Mouse (Mus musculus): ENCODE measurements at regions not wholly inside any gene's neighbourhood (a gene's known extent, or its start where the extent isn't known, plus 50 kb on each side); places are given as distances from the start of the nearest gene placed in this dataset.
A peak's percentile ranks its signal among the peaks of the same experiment; 100 is the strongest.
"Not testable (repeated sequence)": the region's sequence is repeated elsewhere in the genome, so short reads cannot be mapped to it uniquely, and the experiment has no call there.

GRCm38 (mm10) chr13:113448378-113448777 lies 155.4 kb downstream of the BC067074 start:
- Histone ChIP-seq H3K4me1 (ENCODE audit: control insufficient read depth in 1 of 2, insufficient read depth in 2 of 2) (no peaks in the 10 kb centered on the region), H3K4me2 (ENCODE audit: insufficient read depth, low read depth, poor library complexity, severe bottlenecking) (no peak overlapping the region), H3K4me3 (replicated peaks in 1 of 3; ENCODE audit: low read depth in 2 of 3, low read length in 2 of 3, poor library complexity in 1 of 3) (no peak overlapping the region), H3K9me3 (replicated peaks; ENCODE audit: low read length) (no peaks in the 10 kb centered on the region), H3K27ac (ENCODE audit: insufficient read depth, low read depth) (no peak overlapping the region), H3K36me3 (replicated peaks in 1 of 2; ENCODE audit: control insufficient read depth in 1 of 2, insufficient read depth in 1 of 2, low read length in 1 of 2) (no peaks in the 10 kb centered on the region), H3K79me2 (replicated peaks; ENCODE audit: control insufficient read depth, extremely low read depth, insufficient read depth, poor library complexity, severe bottlenecking) (no peaks in the 10 kb centered on the region), H3K9ac (ENCODE audit: insufficient read depth, low read depth) (no peak overlapping the region), H3K27me3 (replicated peaks) (no peaks in the 10 kb centered on the region)
- TF ChIP-seq ELF1 (IDR thresholded peaks at IDR 0.05; ENCODE audit: low read depth, low read length) (peak; percentile 43; the same call in 1 of the 2 replicates), POLR2A (IDR thresholded peaks at IDR 0.05; ENCODE audit: low read depth, low read length) (no peak), CTCF (conservative IDR thresholded peaks at IDR 0.05 in 1 of 2, IDR thresholded peaks at IDR 0.05 in 1 of 2; ENCODE audit: low read depth in 2 of 2, low read length in 2 of 2) (no peak), ZNF384 (IDR thresholded peaks at IDR 0.05; ENCODE audit: low read depth, low read length) (peak; percentile 90), ETS1 (conservative IDR thresholded peaks at IDR 0.05; ENCODE audit: low read depth, low read length) (no peak), KAT2A (IDR thresholded peaks at IDR 0.05; ENCODE audit: insufficient replicate concordance, low read length) (no peak), JUND (conservative IDR thresholded peaks at IDR 0.05; ENCODE audit: low read depth, low read length) (no peak)
- in situ Hi-C loops (cut with MboI; ENCODE audit: low pct_ligation_motif_present, low pct_unique_long_range_greater_than_20kb, low sequenced_read_pairs): no loop called here
- DNase-seq (ENCODE audit: extremely low read depth): peak; percentile 10
- dilution Hi-C loops (cut with MboI; ENCODE audit: extremely low pct_ligation_motif_present, extremely low pct_unique_long_range_greater_than_20kb, low sequenced_read_pairs): no loop called here

- dilution Hi-C loops (cut with MboI; ENCODE audit: extremely low pct_ligation_motif_present, extremely low pct_unique_long_range_greater_than_20kb, low sequenced_read_pairs) (no loop called here), in situ Hi-C loops (cut with MboI; ENCODE audit: low pct_ligation_motif_present, low pct_unique_long_range_greater_than_20kb, low sequenced_read_pairs) (no loop called here)
Measured at GRCm38 (mm10) chr13:113446226-113446625, 153.3 kb downstream of the BC067074 start.

GRCm38 (mm10) chr13:113444481-113444880 lies 151.5 kb downstream of the BC067074 start:
- H3K27me3 ChIP-seq (replicated peaks); in situ Hi-C loops (cut with MboI; ENCODE audit: low pct_ligation_motif_present, low pct_unique_long_range_greater_than_20kb, low sequenced_read_pairs); H3K9me3 ChIP-seq (replicated peaks; ENCODE audit: low read length); dilution Hi-C loops (cut with MboI; ENCODE audit: extremely low pct_ligation_motif_present, extremely low pct_unique_long_range_greater_than_20kb, low sequenced_read_pairs); H3K27ac ChIP-seq (ENCODE audit: insufficient read depth, low read depth); DNase-seq (ENCODE audit: extremely low read depth); H3K4me3 ChIP-seq (replicated peaks in 1 of 3; ENCODE audit: low read depth in 2 of 3, low read length in 2 of 3, poor library complexity in 1 of 3); H3K9ac ChIP-seq (ENCODE audit: insufficient read depth, low read depth); H3K4me2 ChIP-seq (ENCODE audit: insufficient read depth, low read depth, poor library complexity, severe bottlenecking); H3K36me3 ChIP-seq (replicated peaks in 1 of 2; ENCODE audit: control insufficient read depth in 1 of 2, insufficient read depth in 1 of 2, low read length in 1 of 2); H3K79me2 ChIP-seq (replicated peaks; ENCODE audit: control insufficient read depth, extremely low read depth, insufficient read depth, poor library complexity, severe bottlenecking); H3K4me1 ChIP-seq (ENCODE audit: control insufficient read depth in 1 of 2, insufficient read depth in 2 of 2): not testable (repeated sequence)

More at GRCm38 (mm10) chr13:113446226-113446625, 153.3 kb downstream of the BC067074 start:
- Histone ChIP-seq H3K4me1 (ENCODE audit: control insufficient read depth in 1 of 2, insufficient read depth in 2 of 2) (peaks cover 0 to 4% of the 10 kb centered on the region in 2 experiments; a peak in 1 of 4 replicates), H3K27ac (ENCODE audit: insufficient read depth, low read depth) (no peak overlapping the region), H3K9me3 (replicated peaks; ENCODE audit: low read length) (no peaks in the 10 kb centered on the region), H3K4me3 (replicated peaks in 1 of 3; ENCODE audit: low read depth in 2 of 3, low read length in 2 of 3, poor library complexity in 1 of 3) (no peak overlapping the region), H3K79me2 (replicated peaks; ENCODE audit: control insufficient read depth, extremely low read depth, insufficient read depth, poor library complexity, severe bottlenecking) (no peaks in the 10 kb centered on the region), H3K4me2 (ENCODE audit: insufficient read depth, low read depth, poor library complexity, severe bottlenecking) (no peak overlapping the region), H3K36me3 (replicated peaks in 1 of 2; ENCODE audit: control insufficient read depth in 1 of 2, insufficient read depth in 1 of 2, low read length in 1 of 2) (no peaks in the 10 kb centered on the region), H3K9ac (ENCODE audit: insufficient read depth, low read depth) (no peak overlapping the region), H3K27me3 (replicated peaks) (no peaks in the 10 kb centered on the region)
- TF ChIP-seq MYC (IDR thresholded peaks at IDR 0.05; ENCODE audit: low read depth, low read length) (no peak), SIN3A (IDR thresholded peaks at IDR 0.05; ENCODE audit: low read length) (no peak), CTCF (conservative IDR thresholded peaks at IDR 0.05 in 1 of 2, IDR thresholded peaks at IDR 0.05 in 1 of 2; ENCODE audit: low read depth in 2 of 2, low read length in 2 of 2) (no peak), JUN (IDR thresholded peaks at IDR 0.05; ENCODE audit: insufficient read depth, low read depth, low read length) (no peak), ZC3H11A (IDR thresholded peaks at IDR 0.05; ENCODE audit: low read depth, low read length) (no peak), ZMIZ1 (IDR thresholded peaks at IDR 0.05; ENCODE audit: low read depth, low read length) (no peak), HCFC1 (IDR thresholded peaks at IDR 0.05; ENCODE audit: low read depth, low read length) (no peak), POLR2A (IDR thresholded peaks at IDR 0.05; ENCODE audit: low read depth, low read length) (no peak), TBP (conservative IDR thresholded peaks at IDR 0.05; ENCODE audit: low read depth, low read length) (no peak), EP300 (IDR thresholded peaks at IDR 0.05; ENCODE audit: low read length) (no peak), KAT2A (IDR thresholded peaks at IDR 0.05; ENCODE audit: insufficient replicate concordance, low read length) (no peak), UBTF (IDR thresholded peaks at IDR 0.05; ENCODE audit: low read depth, low read length) (no peak), RAD21 (IDR thresholded peaks at IDR 0.05; ENCODE audit: low read depth, low read length) (no peak), MXI1 (IDR thresholded peaks at IDR 0.05; ENCODE audit: low read depth, low read length) (no peak), IRF4 (IDR thresholded peaks at IDR 0.05; ENCODE audit: low read depth, low read length) (no peak), MAFK (IDR thresholded peaks at IDR 0.05; ENCODE audit: insufficient replicate concordance, low read length) (no peak), MAX (IDR thresholded peaks at IDR 0.05; ENCODE audit: low read length) (no peak), CHD2 (IDR thresholded peaks at IDR 0.05; ENCODE audit: low read length) (no peak)
- DNase-seq (ENCODE audit: extremely low read depth): no peak
